19 mouse cellular contexts compared by ENCODE assay signal in the genomic region with DNA sequence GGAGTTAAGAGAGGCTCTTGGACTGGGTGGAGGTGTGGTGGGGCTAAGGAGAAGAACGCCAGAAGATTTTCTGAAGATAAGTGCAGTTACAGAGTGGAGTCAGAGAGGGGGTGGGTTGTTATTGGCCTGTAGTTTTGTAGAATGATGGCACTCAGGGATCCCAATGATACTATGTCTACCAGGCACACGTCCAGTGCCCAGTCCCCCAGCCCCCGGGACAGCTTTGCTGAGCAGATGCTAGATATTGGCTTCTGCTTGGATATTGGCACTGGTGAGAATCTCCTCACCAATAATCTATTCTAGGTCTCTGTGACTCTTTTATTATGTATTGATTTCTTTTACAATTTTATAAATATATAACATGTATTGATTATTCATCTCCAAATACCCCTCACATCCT. TPM values are rescaled to one million over a fixed set of nuclear protein-coding genes. Genes with fewer than 3 reads are reported as not detected.
DNase-seq lines count a peak whose midpoint lies in the region; ATAC-seq lines count a peak whose summit lies in the region.
"Had no signal": no experiment of that assay in that cellular context is flagged by ENCODE, and none has a peak within 500 bp of the region (broad histone marks: within the 10 kb centered on the region; RNA-seq: fewer than 3 reads in every experiment).

No protein-coding gene starts in this region.

- DNase-seq in hindbrain, embryonic 11.5 days (ENCODE audit: low spot score): no peak
- peak; percentile 26 to 66 for DNase-seq in layer of hippocampus, adult 18-20 months (ENCODE audit: low spot score in 2 of 2)
- no peak for DNase-seq in layer of hippocampus, postnatal 25 days (ENCODE audit: extremely low spot score in 1 of 2, low spot score in 1 of 2)
- DNase-seq: gastrocnemius, postnatal 36 days; heart, adult 2 months; lung, adult 18-20 months; thymus, adult 2 months; thymus, postnatal 4 days had no signal

- H3K27me3 ChIP-seq in hindbrain, embryonic 13.5 days: 0 out of 2 replicates have a peak, but pooled peaks cover 17% of the 10 kb centered on the region
- H3K27me3 ChIP-seq in hindbrain, embryonic 11.5 days (ENCODE audit: control insufficient read depth, insufficient read depth, low read length): no peaks in the 10 kb centered on the region
- H3K27me3 ChIP-seq in forebrain, embryonic 15.5 days: no peaks in the 10 kb centered on the region
- H3K27me3 ChIP-seq in forebrain, embryonic 16.5 days (replicated peaks; ENCODE audit: control insufficient read depth, insufficient read depth, low read length): no peaks in the 10 kb centered on the region
- H3K27me3 ChIP-seq: embryonic facial prominence, embryonic 15.5 days; kidney, embryonic 15.5 days; limb, embryonic 12.5 days had no signal

- no peaks in the 10 kb centered on the region for H3K9me3 ChIP-seq in hindbrain, embryonic 13.5 days
- H3K9me3 ChIP-seq in hindbrain, embryonic 11.5 days (ENCODE audit: control insufficient read depth, low read length): no peaks in the 10 kb centered on the region
- no peaks in the 10 kb centered on the region for H3K9me3 ChIP-seq in forebrain, embryonic 15.5 days
- H3K9me3 ChIP-seq in forebrain, embryonic 16.5 days (ENCODE audit: control insufficient read depth, low read length): no peaks in the 10 kb centered on the region
- H3K9me3 ChIP-seq: embryonic facial prominence, embryonic 15.5 days; kidney, embryonic 15.5 days; limb, embryonic 12.5 days; liver, embryonic 12.5 days had no signal

- no peak overlapping the region for H3K4me3 ChIP-seq in hindbrain, embryonic 13.5 days
- H3K4me3 ChIP-seq in hindbrain, embryonic 11.5 days (ENCODE audit: low read depth, low read length): no peak overlapping the region
- H3K4me3 ChIP-seq in forebrain, embryonic 15.5 days: no peak overlapping the region
- no peak overlapping the region for H3K4me3 ChIP-seq in forebrain, embryonic 16.5 days (replicated peaks; ENCODE audit: low read length)
- H3K4me3 ChIP-seq: embryonic facial prominence, embryonic 15.5 days; heart, adult 2 months; kidney, embryonic 15.5 days; limb, embryonic 12.5 days; liver, embryonic 12.5 days had no signal

- 69% methylated on average over 3 of the region's 3 CpGs for WGBS in hindbrain, embryonic 13.5 days
- WGBS in hindbrain, embryonic 11.5 days: 87% methylated on average over 3 of the region's 3 CpGs
- WGBS in forebrain, embryonic 15.5 days: 65% methylated on average over 3 of the region's 3 CpGs
- 61% methylated on average over 3 of the region's 3 CpGs for WGBS in forebrain, embryonic 16.5 days

- H3K4me2 ChIP-seq in hindbrain, embryonic 13.5 days: no peak overlapping the region
- no peak overlapping the region for H3K4me2 ChIP-seq in hindbrain, embryonic 11.5 days (replicated peaks; ENCODE audit: low read depth, low read length)
- H3K4me2 ChIP-seq in forebrain, embryonic 15.5 days (replicated peaks): no peak overlapping the region
- H3K4me2 ChIP-seq in forebrain, embryonic 16.5 days (ENCODE audit: low read length): no peak overlapping the region
- H3K4me2 ChIP-seq: embryonic facial prominence, embryonic 15.5 days; kidney, embryonic 15.5 days; limb, embryonic 12.5 days; liver, embryonic 12.5 days; midbrain, embryonic 11.5 days had no signal

- H3K36me3 ChIP-seq in hindbrain, embryonic 13.5 days: no peaks in the 10 kb centered on the region
- no peaks in the 10 kb centered on the region for H3K36me3 ChIP-seq in hindbrain, embryonic 11.5 days (ENCODE audit: control insufficient read depth, insufficient read depth, low read length)
- no peaks in the 10 kb centered on the region for H3K36me3 ChIP-seq in forebrain, embryonic 15.5 days
- H3K36me3 ChIP-seq in forebrain, embryonic 16.5 days (ENCODE audit: control insufficient read depth, insufficient read depth): no peaks in the 10 kb centered on the region
- H3K36me3 ChIP-seq: embryonic facial prominence, embryonic 15.5 days; kidney, embryonic 15.5 days; limb, embryonic 12.5 days; liver, embryonic 12.5 days had no signal

- peaks cover 12% of the 10 kb centered on the region for H3K4me1 ChIP-seq in hindbrain, embryonic 13.5 days (replicated peaks)
- 0 out of 2 replicates have a peak, but pooled peaks cover 2% of the 10 kb centered on the region for H3K4me1 ChIP-seq in hindbrain, embryonic 11.5 days (replicated peaks; ENCODE audit: control insufficient read depth, insufficient read depth, low read length)
- H3K4me1 ChIP-seq in forebrain, embryonic 15.5 days: peaks cover 16% of the 10 kb centered on the region
- H3K4me1 ChIP-seq in forebrain, embryonic 16.5 days (replicated peaks; ENCODE audit: control insufficient read depth, insufficient read depth, low read length): peaks cover 11% of the 10 kb centered on the region
- H3K4me1 ChIP-seq: limb, embryonic 12.5 days; liver, embryonic 12.5 days had no signal

- no peak overlapping the region for H3K27ac ChIP-seq in hindbrain, embryonic 13.5 days
- H3K27ac ChIP-seq in hindbrain, embryonic 11.5 days (ENCODE audit: low read depth, low read length): no peak overlapping the region
- H3K27ac ChIP-seq in forebrain, embryonic 15.5 days (replicated peaks): peak overlapping the region; percentile 59
- peak overlapping the region; percentile 42 for H3K27ac ChIP-seq in forebrain, embryonic 16.5 days (ENCODE audit: low read length)
- H3K27ac ChIP-seq: embryonic facial prominence, embryonic 15.5 days; heart, adult 2 months; kidney, embryonic 15.5 days; limb, embryonic 12.5 days; liver, embryonic 12.5 days; stomach, postnatal 0 days had no signal

- peak; percentile 4; the same call in 1 of the 2 replicates for ATAC-seq in hindbrain, embryonic 13.5 days (ENCODE audit: low FRiP score)
- ATAC-seq in hindbrain, embryonic 11.5 days (ENCODE audit: low FRiP score): no peak; the same call in 1 of the 2 replicates
- ATAC-seq in forebrain, embryonic 15.5 days (replicated peaks): no peak
- peak; percentile 8; the same call in 1 of the 2 replicates for ATAC-seq in forebrain, embryonic 16.5 days
- ATAC-seq in megakaryocyte progenitor cell, adult 5-6 weeks (replicated peaks; ENCODE audit: poor library complexity): no peak
- ATAC-seq: liver, embryonic 12.5 days had no signal

- no peak overlapping the region for H3K9ac ChIP-seq in hindbrain, embryonic 13.5 days
- H3K9ac ChIP-seq in hindbrain, embryonic 11.5 days (ENCODE audit: low read depth, low read length): no peak overlapping the region
- H3K9ac ChIP-seq in forebrain, embryonic 15.5 days (replicated peaks): no peak overlapping the region
- H3K9ac ChIP-seq in forebrain, embryonic 16.5 days (replicated peaks; ENCODE audit: low read depth, low read length): no peak overlapping the region
- H3K9ac ChIP-seq: embryonic facial prominence, embryonic 15.5 days; kidney, embryonic 15.5 days; limb, embryonic 12.5 days; liver, embryonic 12.5 days had no signal

RNA-seq across cellular contexts. Expression of a gene that starts 6.0 kb away (rescaled TPM):
- 38.1 and 42.0 TPM in 2 replicates for polyA plus RNA-seq in hindbrain, embryonic 13.5 days (2015; fragmentation: Nextera tagmentation; extraction: Ambion mirVana)
- 21.1 and 30.9 TPM in 2 replicates for polyA plus RNA-seq in hindbrain, embryonic 11.5 days (2014; fragmentation: Nextera tagmentation; extraction: Ambion mirVana)
- 10 to 100 TPM; 31.8 to 33.1 TPM for total RNA-seq in layer of hippocampus, adult 18-20 months (2021)
- total RNA-seq in layer of hippocampus, postnatal 25 days (2021): 10 to 100 TPM; 32.3 to 33.3 TPM
- 47.6 and 52.3 TPM in 2 replicates for polyA plus RNA-seq in forebrain, embryonic 15.5 days (2015; fragmentation: Nextera tagmentation; extraction: Ambion mirVana)
- 43.8 and 51.8 TPM in 2 replicates for polyA plus RNA-seq in forebrain, embryonic 16.5 days (2015; fragmentation: Nextera tagmentation; extraction: Ambion mirVana)
- 1.9 and 2.0 TPM in 2 replicates for total RNA-seq in megakaryocyte progenitor cell, adult 5-6 weeks (2015)
- 2.9 and 3.8 TPM in 2 replicates for total RNA-seq in megakaryocyte progenitor cell, adult 5-6 weeks (2017)
- total RNA-seq: MEL had no signal

Comparison
In these comparisons a context has a peak if more than half of its experiments do, and no peak if none do; other contexts are left out.
1. ATAC-seq: peak in hindbrain, embryonic 13.5 days (single experiment) and forebrain, embryonic 16.5 days (single experiment); none in hindbrain, embryonic 11.5 days (single experiment), forebrain, embryonic 15.5 days (single experiment) and megakaryocyte progenitor cell, adult 5-6 weeks (single experiment).
2. DNase-seq: peak in layer of hippocampus, adult 18-20 months (2 of 2); none in hindbrain, embryonic 11.5 days (single experiment) and layer of hippocampus, postnatal 25 days (0 of 2).
3. H3K27ac ChIP-seq: peak in forebrain, embryonic 15.5 days (single experiment) and forebrain, embryonic 16.5 days (single experiment); none in hindbrain, embryonic 13.5 days (single experiment) and hindbrain, embryonic 11.5 days (single experiment).